Mouse (Mus musculus) ovary, adult 18-20 months (tissue): ENCODE results near the gene Gm42957.
"Not testable (repeated sequence)": the region's sequence is repeated elsewhere in the genome, so short reads cannot be mapped to it uniquely, and the experiment has no call there.

Source experiments
- DNase-seq: peaks from one replicate; pipeline ENCODE4 v3.0.0; 2022; ENCODE audit warnings: low spot score, mixed read lengths

The Gm42957 gene

GRCm38 (mm10) chr3:96623201-96623600 lies 12.1 kb upstream of the Gm42957 start:
- no peak for DNase-seq

- DNase-seq, result peak; percentile 91
These were observed 5.3 kb upstream of the Gm42957 start, which contains the start of gene Rbm8a for GRCm38 (mm10) chr3:96629729-96630600. Gene Rbm8a (plus strand): TSS chr3:96629933.

- no peak for DNase-seq
These were observed 3.2 kb upstream of the Gm42957 start for GRCm38 (mm10) chr3:96632058-96632457.

GRCm38 (mm10) chr3:96634015-96634414 lies 1.3 kb upstream of the Gm42957 start:
- no peak for DNase-seq

- DNase-seq, result no peak
These were observed 632 bp downstream of the Gm42957 start for GRCm38 (mm10) chr3:96635906-96636305.

GRCm38 (mm10) chr3:96636448-96636847 lies 1.2 kb downstream of the Gm42957 start:
- no peak for DNase-seq

- DNase-seq, result no peak
These were observed 3.9 kb downstream of the Gm42957 start for GRCm38 (mm10) chr3:96639219-96639618.

- no peak for DNase-seq
These were observed 9.9 kb downstream of the Gm42957 start, which contains the start of gene Itga10 for GRCm38 (mm10) chr3:96645018-96645649. Gene Itga10 (plus strand): TSS chr3:96645584.

- DNase-seq, result no peak
These were observed 12.1 kb downstream of the Gm42957 start for GRCm38 (mm10) chr3:96647365-96647764.

GRCm38 (mm10) chr3:96660901-96661300 lies 25.6 kb downstream of the Gm42957 start:
- no peak for DNase-seq

GRCm38 (mm10) chr3:96662731-96663316 lies 27.6 kb downstream of the Gm42957 start:
- DNase-seq, result no peak

GRCm38 (mm10) chr3:96663432-96664239 lies 28.4 kb downstream of the Gm42957 start:
- DNase-seq, result peak; percentile 56

GRCm38 (mm10) chr3:96665732-96666363 lies 30.6 kb downstream of the Gm42957 start:
- not testable (repeated sequence) for DNase-seq

GRCm38 (mm10) chr3:96666916-96667315 lies 31.6 kb downstream of the Gm42957 start:
- no peak for DNase-seq

GRCm38 (mm10) chr3:96667316-96667715 lies 32.0 kb downstream of the Gm42957 start:
- DNase-seq, result no peak

- DNase-seq, result no peak
These were observed 33.3 kb downstream of the Gm42957 start for GRCm38 (mm10) chr3:96668424-96669067.

GRCm38 (mm10) chr3:96669727-96670468 lies 34.6 kb downstream of the Gm42957 start, which contains the start of gene Ankrd35:
Gene Ankrd35 (plus strand): TSS chr3:96670131.
- DNase-seq, result peak; percentile 66

- DNase-seq, result no peak
These were observed 36.2 kb downstream of the Gm42957 start for GRCm38 (mm10) chr3:96671519-96671918.

GRCm38 (mm10) chr3:96673514-96673913 lies 38.2 kb downstream of the Gm42957 start:
- DNase-seq, result no peak

GRCm38 (mm10) chr3:96674442-96674841 lies 39.2 kb downstream of the Gm42957 start:
- no peak for DNase-seq
